Mouse (Mus musculus) ES-Bruce4 (cell line): ENCODE measurements around the gene Irs2.

ENCODE experiments used
- CTCF ChIP-seq: IDR thresholded peaks from one replicate; pipeline ENCODE4 v1.8.1; 2011; ENCODE audit warnings: low read depth, low read length
- POLR2A ChIP-seq: IDR thresholded peaks from one replicate; pipeline ENCODE4 v1.8.1; 2011; ENCODE audit warnings: low read length; ENCODE audit not compliant: insufficient read depth

- no peak for TF ChIP-seq CTCF
- no peak for TF ChIP-seq POLR2A
Observed at GRCm38 (mm10) chr8:11038367-11038766, 30.1 kb upstream of the Irs2 start.
